Mouse (Mus musculus) naive thymus-derived CD4-positive, alpha-beta T cell, adult 2 months (primary cell): Measurements from ENCODE around the gene Tbc1d23.

ENCODE experiments used
- DNase-seq: peaks from one replicate; pipeline ENCODE4 v3.0.0-alpha.2; 2011; ENCODE audit warnings: low read depth

Tbc1d23 gene

GRCm38 (mm10) chr16:57162841-57163240 is 68.5 kb downstream of the Tbc1d23 start:
- no peak for DNase-seq

DNA sequence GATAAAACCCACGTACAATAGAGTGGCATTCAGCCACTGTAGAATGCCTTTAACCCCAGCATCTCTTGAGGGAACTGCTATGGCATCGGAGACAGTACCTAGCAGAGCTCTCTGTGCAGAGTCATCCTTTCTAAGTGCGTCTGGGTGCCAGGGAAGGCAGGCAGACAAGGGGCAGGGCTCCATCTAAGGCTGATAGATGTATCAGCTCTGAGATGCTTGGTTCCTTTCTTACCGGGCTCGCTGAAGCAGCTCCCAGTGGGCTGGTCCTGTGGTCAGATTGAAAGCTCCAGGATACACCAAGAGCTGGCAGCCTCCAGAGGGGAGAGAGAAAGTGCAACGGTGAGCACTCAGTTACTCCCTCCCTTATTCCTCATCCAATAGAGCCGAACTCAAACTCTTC is 71.5 kb downstream of the Tbc1d23 start:
- no peak for DNase-seq

- no peak for DNase-seq
Measured at GRCm38 (mm10) chr16:57157728-57158127, 73.6 kb downstream of the Tbc1d23 start.

GRCm38 (mm10) chr16:57157076-57157475 is 74.2 kb downstream of the Tbc1d23 start:
- DNase-seq, result no peak

DNA sequence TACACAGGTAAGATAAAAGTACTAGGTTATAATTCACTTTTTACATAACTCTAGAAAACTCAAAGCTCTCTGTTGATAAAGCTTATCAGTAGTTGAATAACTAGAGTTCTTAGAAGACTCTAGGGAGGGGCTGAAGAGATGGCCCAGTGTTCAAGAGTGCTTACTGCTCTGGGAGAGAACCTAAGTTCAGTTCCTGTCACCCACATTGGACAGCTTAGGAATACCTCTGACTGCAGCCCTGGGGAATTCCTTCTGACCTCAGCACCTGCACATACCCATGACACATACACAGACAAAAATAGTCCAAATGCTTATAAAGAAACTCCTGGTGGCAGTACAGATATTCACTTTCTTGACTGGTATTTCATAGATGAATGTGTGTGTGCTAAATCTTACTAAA is 75.4 kb downstream of the Tbc1d23 start:
- no peak for DNase-seq

- DNase-seq, result no peak
Measured at GRCm38 (mm10) chr16:57151437-57151836, 79.9 kb downstream of the Tbc1d23 start.

- DNase-seq, result no peak
Measured at GRCm38 (mm10) chr16:57144741-57145140, 86.6 kb downstream of the Tbc1d23 start.

GRCm38 (mm10) chr16:57133611-57134010 is 97.7 kb downstream of the Tbc1d23 start:
- no peak for DNase-seq

DNA sequence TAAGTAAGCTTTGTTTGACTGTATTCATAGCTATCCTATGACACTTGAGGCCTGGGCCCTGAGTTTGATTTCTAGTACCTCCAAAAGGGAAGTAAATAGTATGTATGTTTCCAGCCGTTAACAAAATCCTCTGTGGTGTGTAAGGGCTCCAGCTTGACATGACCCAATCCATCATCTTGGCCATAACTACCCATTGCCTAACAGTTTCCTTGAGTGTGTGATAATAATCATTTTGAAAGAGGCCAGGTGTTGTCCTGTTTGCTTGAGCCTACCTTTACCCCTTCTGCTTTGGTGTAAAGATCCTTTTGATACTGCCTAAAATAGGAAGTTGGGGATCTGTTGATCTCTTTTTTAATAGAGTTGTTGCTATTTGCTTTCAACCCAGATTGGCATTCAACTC is 99.0 kb downstream of the Tbc1d23 start:
- DNase-seq, result no peak

DNA sequence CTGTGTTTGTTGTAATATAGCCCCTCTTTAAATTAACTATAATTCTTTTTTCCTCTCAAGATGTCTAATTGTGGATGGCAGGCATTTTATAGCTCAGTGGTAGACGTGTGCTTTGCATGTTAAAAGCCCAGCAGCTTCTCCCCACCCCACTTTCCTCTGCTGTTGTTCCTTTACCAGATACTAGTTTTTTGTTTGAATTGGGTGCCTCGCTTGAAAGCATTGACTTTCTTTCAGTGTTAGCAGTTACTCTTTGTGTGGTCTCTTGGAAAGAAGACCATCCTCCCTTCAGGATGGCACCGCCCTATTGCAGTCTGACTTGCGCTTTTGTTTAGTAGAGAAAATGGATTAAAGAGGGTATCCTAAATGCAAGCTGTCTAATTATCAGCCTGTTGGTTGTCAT is 99.8 kb downstream of the Tbc1d23 start:
- no peak for DNase-seq

- DNase-seq, result no peak
Measured at GRCm38 (mm10) chr16:57130752-57131400, 100.4 kb downstream of the Tbc1d23 start.

DNA sequence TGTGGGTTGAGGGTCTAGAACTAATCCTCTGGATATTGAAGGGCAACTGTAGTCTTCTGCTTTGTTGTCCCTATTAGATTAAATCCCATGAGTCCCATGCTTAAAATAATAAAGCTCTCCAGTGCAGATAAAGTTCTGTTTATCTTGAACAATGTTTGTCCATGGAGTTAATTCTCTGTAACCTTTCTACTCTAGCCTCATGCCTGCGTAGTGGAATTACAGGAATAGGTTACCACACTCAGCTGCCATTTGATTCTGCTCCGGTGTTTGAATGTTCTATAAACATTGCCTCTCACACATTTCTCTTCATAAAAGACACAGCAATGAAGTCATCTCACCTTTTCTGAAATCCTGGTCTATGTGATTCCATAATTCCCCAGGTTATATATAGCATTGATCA is 103.5 kb downstream of the Tbc1d23 start:
- no peak for DNase-seq

DNA sequence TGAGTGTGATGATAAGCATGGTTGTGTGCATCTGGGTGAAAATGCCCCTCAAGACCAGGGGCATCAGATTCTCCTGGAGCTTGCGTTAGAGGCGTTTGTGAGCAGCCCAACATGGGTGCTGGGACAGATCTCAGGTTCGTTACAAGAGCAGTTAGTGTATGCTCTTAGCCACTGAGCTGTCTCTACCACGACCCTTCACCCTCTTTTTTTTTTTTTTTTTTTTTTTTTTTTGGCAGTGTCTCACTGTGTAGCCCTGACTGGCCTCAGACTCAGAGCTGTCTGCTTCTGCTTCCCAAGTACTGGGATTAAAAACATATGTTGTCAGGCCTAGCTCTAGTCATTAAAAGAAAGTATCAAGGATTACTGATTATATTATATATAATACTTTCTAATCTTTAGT is 105.0 kb downstream of the Tbc1d23 start:
- no peak for DNase-seq

GRCm38 (mm10) chr16:57122682-57123445 is 108.4 kb downstream of the Tbc1d23 start:
- peak; percentile 7 for DNase-seq

DNA sequence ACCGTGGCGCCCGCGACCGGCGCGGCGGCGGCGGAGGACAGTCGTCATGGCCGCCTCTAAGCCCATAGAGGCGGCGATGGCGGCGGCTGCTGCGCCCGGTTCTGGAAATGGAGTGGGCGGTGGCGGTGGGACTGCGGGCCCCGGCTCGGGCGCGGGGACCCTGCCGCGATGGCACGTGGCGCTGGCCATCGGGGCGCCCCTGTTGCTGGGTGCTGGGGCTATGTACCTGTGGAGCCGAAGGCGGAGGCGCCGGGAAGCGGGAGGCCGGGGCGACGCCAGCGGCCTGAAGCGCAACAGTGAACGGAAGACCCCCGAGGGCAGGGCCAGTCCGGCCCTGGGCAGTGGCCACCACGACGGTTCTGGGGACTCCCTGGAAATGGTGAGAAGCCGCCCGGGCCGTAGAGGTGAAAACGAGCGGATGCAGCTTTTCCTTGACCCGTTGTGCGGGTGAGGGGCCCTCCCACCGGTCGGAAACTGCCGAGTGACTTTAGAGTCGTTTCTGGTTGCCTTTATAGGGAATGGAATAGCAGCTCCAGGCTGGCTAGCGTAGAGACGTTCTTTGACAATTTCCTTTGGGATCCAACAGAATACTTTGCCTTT is 109.4 kb downstream of the Tbc1d23 start:
- DNase-seq, result no peak

- DNase-seq, result peak; percentile 95
Measured at GRCm38 (mm10) chr16:57120913-57121815, 110.1 kb downstream of the Tbc1d23 start, which contains the start of gene Tomm70a. Tomm70a (plus strand) TSS chr16:57121703.
